Mouse (Mus musculus): ENCODE measurements around the gene Nfia. TPM values are rescaled to one million over a fixed set of nuclear protein-coding genes. Genes with fewer than 3 reads are reported as not detected.

The Nfia gene
- polyA plus RNA-seq, 1 experiment: 8.1 TPM

DNA sequence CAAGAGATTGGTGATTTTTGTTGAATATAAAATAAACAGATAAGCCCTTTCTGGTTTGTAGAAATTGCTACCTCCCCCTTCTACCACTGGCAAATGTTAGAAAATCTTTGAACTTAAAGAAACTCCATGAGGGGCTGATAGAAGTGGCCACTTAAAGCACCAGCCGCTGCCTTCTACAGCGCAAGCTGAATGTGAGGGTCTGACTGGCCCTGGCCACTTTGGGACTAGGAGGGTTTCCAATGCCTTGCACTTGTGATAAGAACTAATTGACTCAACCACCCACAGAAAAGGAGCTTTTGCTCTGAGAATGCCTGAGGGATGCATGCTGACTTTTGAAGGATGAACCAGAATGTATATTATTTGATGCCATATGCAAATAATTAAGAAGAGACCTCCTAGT is 171.8 kb downstream of the Nfia start:
- Histone ChIP-seq H3K27me3 (ENCODE audit: control insufficient read depth, insufficient read depth, low read length) (no peaks in the 10 kb centered on the region), H3K36me3 (ENCODE audit: control insufficient read depth, insufficient read depth, low read length) (no peaks in the 10 kb centered on the region), H3K4me3 (ENCODE audit: control insufficient read depth, low read depth, low read length) (no peak overlapping the region), H3K4me1 (ENCODE audit: control insufficient read depth, insufficient read depth, low read length) (no peaks in the 10 kb centered on the region; the same call in none of the 2 replicates), H3K27ac (ENCODE audit: control insufficient read depth, insufficient read depth, low read depth, low read length) (no peak overlapping the region)
- TF ChIP-seq CTCF (IDR thresholded peaks at IDR 0.05; ENCODE audit: control insufficient read depth, insufficient read depth, insufficient replicate concordance, low read depth, low read length) (no peak), POLR2A (IDR thresholded peaks at IDR 0.05; ENCODE audit: control insufficient read depth, low read depth, low read length) (no peak)

DNA sequence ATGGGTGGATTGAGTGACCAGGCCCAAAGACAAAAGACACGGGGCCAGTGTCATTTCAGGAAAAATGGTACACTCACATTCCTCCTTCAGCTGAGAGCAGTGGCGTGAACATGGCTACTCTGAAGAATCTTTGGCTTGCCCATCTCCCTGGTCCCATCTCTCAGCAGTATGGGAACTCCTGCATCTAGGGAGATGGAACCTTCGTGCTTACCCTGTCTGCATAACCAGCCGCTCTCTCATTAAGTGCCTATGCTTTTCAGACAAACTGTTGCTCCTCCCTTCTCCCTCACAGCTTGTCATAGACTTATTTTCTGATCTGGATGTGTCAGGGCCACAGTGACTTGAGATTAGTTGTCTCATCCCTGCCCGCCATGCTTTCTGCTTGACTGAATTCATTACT is 174.9 kb downstream of the Nfia start:
- H3K36me3 ChIP-seq (ENCODE audit: control insufficient read depth, insufficient read depth, low read length): no peaks in the 10 kb centered on the region
- H3K4me1 ChIP-seq (ENCODE audit: control insufficient read depth, insufficient read depth, low read length): no peaks in the 10 kb centered on the region; the same call in 1 of the 2 replicates
- H3K27ac ChIP-seq (ENCODE audit: control insufficient read depth, insufficient read depth, low read depth, low read length): no peak overlapping the region
- TF ChIP-seq POLR2A (IDR thresholded peaks at IDR 0.05; ENCODE audit: control insufficient read depth, low read depth, low read length) (no peak), CTCF (IDR thresholded peaks at IDR 0.05; ENCODE audit: control insufficient read depth, insufficient read depth, insufficient replicate concordance, low read depth, low read length) (no peak)
- no peak overlapping the region for H3K4me3 ChIP-seq (ENCODE audit: control insufficient read depth, low read depth, low read length)
- H3K27me3 ChIP-seq (ENCODE audit: control insufficient read depth, insufficient read depth, low read length): no peaks in the 10 kb centered on the region

DNA sequence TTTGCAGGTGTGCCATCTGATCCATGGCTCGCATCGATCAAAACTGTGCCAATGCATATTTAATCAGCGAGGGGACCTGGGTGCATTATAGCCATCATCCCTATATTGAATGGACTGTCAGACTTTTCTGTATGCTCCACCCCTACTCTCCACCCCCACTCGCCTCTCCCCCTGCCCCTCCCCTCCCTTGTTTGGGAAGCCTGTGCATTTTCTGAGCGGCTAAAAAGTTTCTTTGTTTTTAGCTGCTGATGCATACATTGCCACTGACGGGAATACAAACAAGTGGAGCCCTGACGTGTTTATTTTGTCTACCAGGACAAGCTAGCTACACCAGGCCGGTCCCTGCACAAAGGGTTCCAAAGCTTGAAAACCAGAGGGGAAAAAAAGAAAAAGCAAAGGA is 175.7 kb downstream of the Nfia start:
- H3K4me3 ChIP-seq (ENCODE audit: control insufficient read depth, low read depth, low read length): no peak overlapping the region
- H3K27ac ChIP-seq (ENCODE audit: control insufficient read depth, insufficient read depth, low read depth, low read length): no peak overlapping the region
- TF ChIP-seq POLR2A (IDR thresholded peaks at IDR 0.05; ENCODE audit: control insufficient read depth, low read depth, low read length) (no peak), CTCF (IDR thresholded peaks at IDR 0.05; ENCODE audit: control insufficient read depth, insufficient read depth, insufficient replicate concordance, low read depth, low read length) (no peak)
- no peaks in the 10 kb centered on the region for H3K27me3 ChIP-seq (ENCODE audit: control insufficient read depth, insufficient read depth, low read length)
- no peaks in the 10 kb centered on the region; the same call in 1 of the 2 replicates for H3K4me1 ChIP-seq (ENCODE audit: control insufficient read depth, insufficient read depth, low read length)
- H3K36me3 ChIP-seq (ENCODE audit: control insufficient read depth, insufficient read depth, low read length): no peaks in the 10 kb centered on the region

DNA sequence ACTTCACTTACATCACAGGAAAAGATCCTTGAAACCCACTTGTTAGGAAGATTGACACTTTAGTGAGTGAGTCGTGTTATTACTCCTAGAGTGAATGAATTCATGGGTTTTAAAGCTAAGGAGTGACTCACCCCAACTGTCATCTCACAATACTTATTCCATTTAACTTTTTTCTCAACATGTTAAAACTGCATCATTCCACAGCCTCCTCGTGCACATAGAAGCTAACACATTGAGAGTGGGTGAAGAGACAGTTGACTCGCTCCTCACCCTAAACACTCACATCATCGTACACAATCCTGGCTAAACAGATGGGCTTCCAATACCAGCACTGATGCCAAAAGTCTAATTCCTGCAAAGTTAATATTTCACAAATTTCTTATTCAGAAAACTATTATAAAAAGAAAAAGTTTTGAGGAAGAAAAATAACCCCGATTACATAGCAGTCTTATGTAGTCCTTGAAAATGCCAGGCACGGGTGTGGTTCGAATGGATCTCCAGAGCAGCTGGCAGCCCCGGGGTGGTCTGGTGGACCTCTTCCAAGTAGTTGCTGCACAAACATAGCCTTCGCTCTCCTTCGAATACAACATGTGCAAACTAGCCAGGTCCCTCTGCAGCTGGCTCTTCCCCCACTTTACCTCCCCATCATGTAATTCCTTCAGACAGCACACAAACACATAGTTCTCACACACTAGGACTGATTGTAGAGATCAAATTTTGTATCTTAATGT is 178.0 kb downstream of the Nfia start:
- Histone ChIP-seq H3K4me3 (ENCODE audit: control insufficient read depth, low read depth, low read length) (no peak overlapping the region), H3K36me3 (ENCODE audit: control insufficient read depth, insufficient read depth, low read length) (no peaks in the 10 kb centered on the region), H3K4me1 (ENCODE audit: control insufficient read depth, insufficient read depth, low read length) (no peaks in the 10 kb centered on the region; the same call in 1 of the 2 replicates), H3K27ac (ENCODE audit: control insufficient read depth, insufficient read depth, low read depth, low read length) (no peak overlapping the region), H3K27me3 (ENCODE audit: control insufficient read depth, insufficient read depth, low read length) (no peaks in the 10 kb centered on the region)
- TF ChIP-seq POLR2A (IDR thresholded peaks at IDR 0.05; ENCODE audit: control insufficient read depth, low read depth, low read length): no peak
- no peak for TF ChIP-seq CTCF (IDR thresholded peaks at IDR 0.05; ENCODE audit: control insufficient read depth, insufficient read depth, insufficient replicate concordance, low read depth, low read length)

DNA sequence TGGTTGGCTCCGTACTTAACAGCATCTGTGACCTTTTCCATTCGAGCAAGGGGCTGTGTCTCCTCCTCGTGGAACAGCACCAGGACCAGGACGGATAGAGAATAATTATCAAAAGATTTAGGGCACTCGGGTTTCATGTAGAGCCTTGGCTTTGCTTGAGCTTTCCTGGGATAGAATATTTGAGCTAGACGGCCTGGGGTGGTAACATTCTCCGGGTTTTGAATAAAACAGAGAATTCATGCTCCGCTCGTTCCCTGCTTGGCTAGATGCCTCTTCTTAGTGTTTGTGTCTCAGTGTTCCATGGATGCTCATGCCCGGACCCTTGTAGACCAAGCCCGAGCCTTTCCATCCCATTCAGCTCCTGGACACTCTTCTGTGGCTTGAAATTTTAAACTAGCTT is 181.4 kb downstream of the Nfia start:
- TF ChIP-seq POLR2A (IDR thresholded peaks at IDR 0.05; ENCODE audit: control insufficient read depth, low read depth, low read length) (no peak), CTCF (IDR thresholded peaks at IDR 0.05; ENCODE audit: control insufficient read depth, insufficient read depth, insufficient replicate concordance, low read depth, low read length) (no peak)
- no peaks in the 10 kb centered on the region; the same call in 1 of the 2 replicates for H3K4me1 ChIP-seq (ENCODE audit: control insufficient read depth, insufficient read depth, low read length)
- H3K27ac ChIP-seq (ENCODE audit: control insufficient read depth, insufficient read depth, low read depth, low read length): no peak overlapping the region
- no peaks in the 10 kb centered on the region for H3K27me3 ChIP-seq (ENCODE audit: control insufficient read depth, insufficient read depth, low read length)
- no peaks in the 10 kb centered on the region for H3K36me3 ChIP-seq (ENCODE audit: control insufficient read depth, insufficient read depth, low read length)
- no peak overlapping the region for H3K4me3 ChIP-seq (ENCODE audit: control insufficient read depth, low read depth, low read length)

DNA sequence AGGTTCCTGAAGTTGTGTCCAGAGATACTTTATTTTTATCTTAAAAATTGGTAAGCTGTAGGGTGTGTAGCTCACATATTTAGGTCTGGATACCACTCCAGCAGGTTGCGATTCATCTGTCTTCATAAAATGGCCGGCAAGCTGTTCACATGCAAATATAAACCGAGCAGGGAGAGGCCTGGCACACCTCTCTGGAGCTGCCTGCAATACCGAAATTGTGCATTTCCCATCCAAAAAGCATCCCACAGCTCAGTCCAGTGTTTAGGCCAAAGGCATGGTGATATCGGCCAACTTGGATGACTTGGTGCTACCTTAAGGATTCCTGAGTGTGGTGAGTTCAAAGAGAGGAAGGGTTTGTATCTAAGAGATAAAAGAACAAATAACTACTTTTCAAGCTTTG is 185.6 kb downstream of the Nfia start:
- Histone ChIP-seq H3K4me3 (ENCODE audit: control insufficient read depth, low read depth, low read length) (no peak overlapping the region), H3K4me1 (ENCODE audit: control insufficient read depth, insufficient read depth, low read length) (no peaks in the 10 kb centered on the region), H3K27me3 (ENCODE audit: control insufficient read depth, insufficient read depth, low read length) (no peaks in the 10 kb centered on the region), H3K36me3 (ENCODE audit: control insufficient read depth, insufficient read depth, low read length) (no peaks in the 10 kb centered on the region), H3K27ac (ENCODE audit: control insufficient read depth, insufficient read depth, low read depth, low read length) (no peak overlapping the region)
- TF ChIP-seq POLR2A (IDR thresholded peaks at IDR 0.05; ENCODE audit: control insufficient read depth, low read depth, low read length) (no peak), CTCF (IDR thresholded peaks at IDR 0.05; ENCODE audit: control insufficient read depth, insufficient read depth, insufficient replicate concordance, low read depth, low read length) (no peak)

DNA sequence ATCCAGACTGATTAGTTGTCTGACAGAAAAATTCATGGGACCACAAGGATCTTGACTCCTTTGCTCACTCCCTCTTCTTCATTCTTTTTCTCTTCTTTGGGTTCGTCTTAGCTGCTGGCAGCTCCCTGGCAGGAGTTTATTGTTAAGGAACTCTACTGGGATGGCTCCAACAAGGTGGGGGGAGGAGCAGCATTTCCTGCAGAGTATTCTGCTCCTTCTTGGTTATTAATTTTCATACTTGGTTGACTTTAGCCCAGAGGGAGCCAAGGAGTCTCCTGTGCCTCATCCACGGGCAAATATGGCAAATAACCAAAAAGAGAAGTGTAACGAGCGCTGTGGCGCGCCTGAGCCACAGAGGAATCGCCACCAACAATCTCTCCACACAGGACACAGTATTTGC is 190.3 kb downstream of the Nfia start:
- H3K4me3 ChIP-seq (ENCODE audit: control insufficient read depth, low read depth, low read length): no peak overlapping the region
- H3K36me3 ChIP-seq (ENCODE audit: control insufficient read depth, insufficient read depth, low read length): no peaks in the 10 kb centered on the region
- H3K27ac ChIP-seq (ENCODE audit: control insufficient read depth, insufficient read depth, low read depth, low read length): no peak overlapping the region
- H3K4me1 ChIP-seq (ENCODE audit: control insufficient read depth, insufficient read depth, low read length): no peaks in the 10 kb centered on the region
- TF ChIP-seq POLR2A (IDR thresholded peaks at IDR 0.05; ENCODE audit: control insufficient read depth, low read depth, low read length) (no peak), CTCF (IDR thresholded peaks at IDR 0.05; ENCODE audit: control insufficient read depth, insufficient read depth, insufficient replicate concordance, low read depth, low read length) (no peak)
- no peaks in the 10 kb centered on the region for H3K27me3 ChIP-seq (ENCODE audit: control insufficient read depth, insufficient read depth, low read length)
